Mouse (Mus musculus) heart, embryonic 14.5 days (tissue): ENCODE measurements around the gene Cttn. TPM values are rescaled to one million over a fixed set of nuclear protein-coding genes. Genes with fewer than 3 reads are reported as not detected.

ENCODE experiments used
- ATAC-seq: fragments of 200-750 bp; cut with Nextera tagmentation; 2 replicates; pipeline ENCODE4 v1.8.0; 2017; ENCODE audit warnings: low read depth, moderate TSS enrichment; ENCODE audit not compliant: insufficient number of reproducible peaks, insufficient read depth, low FRiP score
- H3K27ac ChIP-seq, 2 experiments: fragments of 200-500 bp in 1 of 2; fragments of 300-500 bp in 1 of 2; sonication (generic) in 1 of 2; replicated peaks in 1 of 2; 2 replicates each; pipeline ENCODE4 v1.5.1; 2012 to 2014; ENCODE audit warnings: low read depth in 2 of 2, low read length in 2 of 2, control low read depth in 1 of 2, mild to moderate bottlenecking in 1 of 2, mixed read lengths in 1 of 2; ENCODE audit not compliant: control insufficient read depth in 1 of 2, insufficient read depth in 1 of 2
- H3K27me3 ChIP-seq: fragments of 300-500 bp; sonication (generic); 2 replicates; pipeline ENCODE4 v1.6.1; 2014; ENCODE audit warnings: mild to moderate bottlenecking, low read length, control low read depth; ENCODE audit not compliant: control insufficient read depth, insufficient read depth
- H3K36me3 ChIP-seq: fragments of 300-500 bp; sonication (generic); 2 replicates; pipeline ENCODE4 v1.6.1; 2014; ENCODE audit warnings: mild to moderate bottlenecking, control low read depth, low read length, mixed read lengths; ENCODE audit not compliant: control insufficient read depth, insufficient read depth
- H3K4me1 ChIP-seq, 2 experiments: fragments of 200-500 bp in 1 of 2; fragments of 300-500 bp in 1 of 2; sonication (generic) in 1 of 2; 2 replicates each; pipeline ENCODE4 v1.6.1; 2012 to 2014; ENCODE audit warnings: low read length in 2 of 2, control low read depth in 1 of 2, mixed read lengths in 1 of 2; ENCODE audit not compliant: control insufficient read depth in 2 of 2, insufficient read depth in 2 of 2
- H3K4me2 ChIP-seq: fragments of 300-500 bp; sonication (generic); 2 replicates; pipeline ENCODE4 v1.6.1; 2014; ENCODE audit warnings: mild to moderate bottlenecking, low read length
- H3K4me3 ChIP-seq, 2 experiments: fragments of 200-500 bp in 1 of 2; fragments of 300-500 bp in 1 of 2; sonication (generic) in 1 of 2; 2 replicates each; pipeline ENCODE4 v1.5.1; 2012 to 2014; ENCODE audit warnings: low read length in 2 of 2, mild to moderate bottlenecking in 2 of 2, control low read depth in 1 of 2, low read depth in 1 of 2, moderate library complexity in 1 of 2; ENCODE audit not compliant: control insufficient read depth in 1 of 2, insufficient read depth in 1 of 2
- H3K9ac ChIP-seq: fragments of 300-500 bp; sonication (generic); 2 replicates; pipeline ENCODE4 v1.6.1; 2014; ENCODE audit warnings: mild to moderate bottlenecking, low read length
- H3K9me3 ChIP-seq: fragments of 300-500 bp; sonication (generic); 2 replicates; pipeline ENCODE4 v1.6.1; 2016; ENCODE audit warnings: low read length, control low read depth; ENCODE audit not compliant: control insufficient read depth
- WGBS: fragments of 180-500 bp; shearing (Covaris S2); extraction: QIAGEN DNeasy Blood & Tissue Kit; methylation state at CpG from one replicate; pipeline ENCODE4 v1.1.7; 2014; 5-methylcytosine and 5-hydroxymethylcytosine counted together
- polyA plus RNA-seq: library from polyadenylated mRNA; unstranded; fragments of >200 nt; fragmentation: Nextera tagmentation; extraction: Ambion mirVana; gene quantifications from 2 replicates; pipeline ENCODE4 v1.2.1, GENCODE M21; 2014

The Cttn gene
- polyA plus RNA-seq, 1 experiment from 2014 or later = 121 TPM

GRCm38 (mm10) chr7:144391727-144392126 is 79.1 kb downstream of the Cttn start:
- no peak for ATAC-seq
- Histone ChIP-seq H3K4me1 (no peaks in the 10 kb centered on the region), H3K27ac (no peak overlapping the region), H3K4me2 (no peak overlapping the region), H3K36me3 (no peaks in the 10 kb centered on the region), H3K4me3 (no peak overlapping the region), H3K9ac (no peak overlapping the region), H3K9me3 (no peaks in the 10 kb centered on the region), H3K27me3 (no peaks in the 10 kb centered on the region)
- WGBS = 82% methylated on average over 6 of the region's 6 CpGs

- WGBS = 65% methylated on average over 8 of the region's 8 CpGs
- no peak for ATAC-seq
Measured at GRCm38 (mm10) chr7:144390676-144391075, 80.1 kb downstream of the Cttn start.

GRCm38 (mm10) chr7:144389704-144390103 is 81.1 kb downstream of the Cttn start:
- Histone ChIP-seq H3K4me1 (no peaks in the 10 kb centered on the region), H3K4me2 (no peak overlapping the region), H3K36me3 (no peaks in the 10 kb centered on the region), H3K4me3 (no peak overlapping the region), H3K27me3 (no peaks in the 10 kb centered on the region), H3K9me3 (no peaks in the 10 kb centered on the region), H3K9ac (no peak overlapping the region), H3K27ac (no peak overlapping the region)
- WGBS = 87% methylated on average over 2 of the region's 2 CpGs
- no peak for ATAC-seq

More at GRCm38 (mm10) chr7:144390676-144391075, 80.1 kb downstream of the Cttn start:
- Histone ChIP-seq H3K9me3 (no peaks in the 10 kb centered on the region), H3K4me2 (no peak overlapping the region), H3K27ac (no peak overlapping the region), H3K4me1 (no peaks in the 10 kb centered on the region), H3K36me3 (no peaks in the 10 kb centered on the region), H3K4me3 (no peak overlapping the region), H3K9ac (no peak overlapping the region), H3K27me3 (no peaks in the 10 kb centered on the region)

- WGBS = 87% methylated on average over 6 of the region's 6 CpGs
- no peak for ATAC-seq
Measured at GRCm38 (mm10) chr7:144387537-144387936, 83.3 kb downstream of the Cttn start.

More at GRCm38 (mm10) chr7:144387537-144387936, 83.3 kb downstream of the Cttn start:
- Histone ChIP-seq H3K9ac (no peak overlapping the region), H3K9me3 (no peaks in the 10 kb centered on the region), H3K4me3 (no peak overlapping the region), H3K4me2 (no peak overlapping the region), H3K36me3 (no peaks in the 10 kb centered on the region), H3K27me3 (no peaks in the 10 kb centered on the region), H3K27ac (no peak overlapping the region), H3K4me1 (no peaks in the 10 kb centered on the region)

Other genes with a start within 250 kb of the Cttn start
- gene Ppfia1, start 82.7 kb upstream of the Cttn start, polyA plus RNA-seq = 25.0 and 28.8 TPM in 2 replicates
- 12.7 and 13.3 TPM in 2 replicates for gene Fadd, start 111.5 kb upstream of the Cttn start, polyA plus RNA-seq